Comparison of ENCODE assay signal across 16 mouse cellular contexts in the genomic region with DNA sequence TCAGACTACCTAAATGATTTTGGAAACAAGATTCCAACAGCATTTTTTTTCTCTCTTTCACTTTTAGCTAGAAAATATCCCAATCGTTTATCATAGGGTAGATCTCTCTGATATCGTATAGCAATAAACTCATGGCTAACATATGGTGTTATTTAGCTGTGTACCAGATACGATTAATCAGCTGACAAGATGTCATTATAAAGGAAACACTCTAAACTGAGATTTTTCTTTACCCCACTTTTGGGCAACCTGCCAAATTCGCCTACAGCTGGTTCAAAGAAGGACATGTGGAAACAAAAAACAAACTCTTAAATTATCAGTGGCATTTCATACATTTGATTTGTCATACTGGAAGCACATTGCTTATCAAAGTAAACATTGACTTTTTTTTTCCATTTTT.
DNase-seq lines count a peak whose midpoint lies in the region; ATAC-seq and TF ChIP-seq lines count a peak whose summit lies in the region.
"Had no signal": no experiment of that assay in that cellular context is flagged by ENCODE, and none has a peak within 500 bp of the region (broad histone marks: within the 10 kb centered on the region; RNA-seq: fewer than 3 reads in every experiment).

No protein-coding gene starts in this region.

- no peaks in the 10 kb centered on the region for H3K27me3 ChIP-seq in forebrain, embryonic 14.5 days (replicated peaks; ENCODE audit: control insufficient read depth, insufficient read depth, low read length)
- H3K27me3 ChIP-seq in forebrain, embryonic 12.5 days: no peaks in the 10 kb centered on the region
- H3K27me3 ChIP-seq in lung, embryonic 15.5 days: no peaks in the 10 kb centered on the region
- no peaks in the 10 kb centered on the region for H3K27me3 ChIP-seq in lung, postnatal 0 days (replicated peaks; ENCODE audit: insufficient read depth, low read length)
- H3K27me3 ChIP-seq: heart, embryonic 13.5 days; neural tube, embryonic 13.5 days had no signal

- no peak overlapping the region for H3K9ac ChIP-seq in forebrain, embryonic 14.5 days (ENCODE audit: low read length)
- no peak overlapping the region for H3K9ac ChIP-seq in forebrain, embryonic 12.5 days
- no peak overlapping the region for H3K9ac ChIP-seq in lung, embryonic 15.5 days
- H3K9ac ChIP-seq in lung, postnatal 0 days (replicated peaks; ENCODE audit: low read depth): no peak overlapping the region
- H3K9ac ChIP-seq: heart, embryonic 13.5 days; hindbrain, embryonic 14.5 days; liver, embryonic 14.5 days; neural tube, embryonic 13.5 days had no signal

- TF ChIP-seq EP300 in lung, postnatal 0 days (IDR thresholded peaks at IDR 0.05): no peak

- H3K36me3 ChIP-seq in forebrain, embryonic 14.5 days (ENCODE audit: control insufficient read depth, insufficient read depth, low read length): no peaks in the 10 kb centered on the region
- H3K36me3 ChIP-seq in forebrain, embryonic 12.5 days (replicated peaks): no peaks in the 10 kb centered on the region
- no peaks in the 10 kb centered on the region for H3K36me3 ChIP-seq in lung, embryonic 15.5 days
- H3K36me3 ChIP-seq in lung, postnatal 0 days (ENCODE audit: insufficient read depth, low read length): no peaks in the 10 kb centered on the region
- H3K36me3 ChIP-seq: heart, embryonic 13.5 days; neural tube, embryonic 13.5 days had no signal

- no peaks in the 10 kb centered on the region for H3K9me3 ChIP-seq in forebrain, embryonic 14.5 days (replicated peaks; ENCODE audit: control insufficient read depth, low read length)
- H3K9me3 ChIP-seq in forebrain, embryonic 12.5 days: no peaks in the 10 kb centered on the region
- no peaks in the 10 kb centered on the region for H3K9me3 ChIP-seq in lung, embryonic 15.5 days
- H3K9me3 ChIP-seq in lung, postnatal 0 days (ENCODE audit: low read length): no peaks in the 10 kb centered on the region
- H3K9me3 ChIP-seq: heart, embryonic 13.5 days; neural tube, embryonic 13.5 days had no signal

- H3K4me3 ChIP-seq in forebrain, embryonic 14.5 days (ENCODE audit: low read depth, low read length): no peak overlapping the region
- no peak overlapping the region for H3K4me3 ChIP-seq in forebrain, embryonic 12.5 days (replicated peaks)
- no peak overlapping the region for H3K4me3 ChIP-seq in lung, embryonic 15.5 days
- H3K4me3 ChIP-seq in lung, postnatal 0 days (ENCODE audit: low read depth, low read length): no peak overlapping the region
- H3K4me3 ChIP-seq: heart, embryonic 13.5 days; neural tube, embryonic 13.5 days had no signal

- WGBS in forebrain, embryonic 14.5 days: 66% methylated on average over 4 of the region's 4 CpGs
- 85% methylated on average over 4 of the region's 4 CpGs for WGBS in forebrain, embryonic 12.5 days
- WGBS in lung, embryonic 15.5 days: 39% methylated on average over 4 of the region's 4 CpGs
- WGBS in lung, postnatal 0 days: 48% methylated on average over 4 of the region's 4 CpGs

- ATAC-seq in forebrain, embryonic 14.5 days: peak; percentile 83
- no peak for ATAC-seq in forebrain, embryonic 12.5 days (ENCODE audit: low FRiP score)
- ATAC-seq in lung, embryonic 15.5 days (ENCODE audit: borderline replicate concordance, extremely low read depth, low FRiP score, low TSS enrichment): peak; percentile 42; the same call in 1 of the 2 replicates
- no peak for ATAC-seq in lung, postnatal 0 days
- ATAC-seq in monocyte, adult 5-6 weeks (replicated peaks; ENCODE audit: insufficient number of reproducible peaks, low FRiP score, low TSS enrichment, poor library complexity, severe bottlenecking): no peak
- ATAC-seq: intestine, embryonic 16.5 days had no signal

- no peak overlapping the region for H3K4me2 ChIP-seq in forebrain, embryonic 14.5 days (ENCODE audit: low read length)
- no peak overlapping the region for H3K4me2 ChIP-seq in forebrain, embryonic 12.5 days
- H3K4me2 ChIP-seq in lung, embryonic 15.5 days: no peak overlapping the region
- no peak overlapping the region for H3K4me2 ChIP-seq in lung, postnatal 0 days (replicated peaks; ENCODE audit: low read depth, low read length)
- H3K4me2 ChIP-seq: heart, embryonic 13.5 days; hindbrain, embryonic 14.5 days; neural tube, embryonic 13.5 days had no signal

- no peak for TF ChIP-seq CTCF in lung, postnatal 0 days (IDR thresholded peaks at IDR 0.05)

- H3K4me1 ChIP-seq in forebrain, embryonic 14.5 days (ENCODE audit: control insufficient read depth, insufficient read depth, low read length): no peaks in the 10 kb centered on the region
- no peaks in the 10 kb centered on the region for H3K4me1 ChIP-seq in forebrain, embryonic 12.5 days
- no peaks in the 10 kb centered on the region for H3K4me1 ChIP-seq in lung, embryonic 15.5 days
- no peaks in the 10 kb centered on the region for H3K4me1 ChIP-seq in lung, postnatal 0 days (ENCODE audit: insufficient read depth, low read depth, low read length)
- H3K4me1 ChIP-seq: heart, embryonic 13.5 days; neural tube, embryonic 13.5 days had no signal

- no peak overlapping the region for H3K27ac ChIP-seq in forebrain, embryonic 14.5 days (ENCODE audit: low read depth, low read length)
- no peak overlapping the region for H3K27ac ChIP-seq in forebrain, embryonic 12.5 days
- no peak overlapping the region for H3K27ac ChIP-seq in lung, embryonic 15.5 days
- H3K27ac ChIP-seq in lung, postnatal 0 days (ENCODE audit: low read length): no peak overlapping the region
- H3K27ac ChIP-seq: heart, embryonic 13.5 days; hindbrain, embryonic 14.5 days; liver, embryonic 14.5 days; neural tube, embryonic 13.5 days had no signal

- DNase-seq in forebrain, embryonic 14.5 days (ENCODE audit: low spot score): peak; percentile 82
- no peak for DNase-seq in lung, postnatal 0 days (ENCODE audit: low spot score)
- DNase-seq in brain, adult 2 months (ENCODE audit: low read depth, low spot score): peak; percentile 40
- DNase-seq in mesoderm, embryonic 11.5 days (ENCODE audit: low read depth, low spot score): peak; percentile 6
- DNase-seq: adrenal gland, adult 2 months; B cell, adult 2 months; cerebellum, adult 9-10 months; heart, adult 18-20 months had no signal

Comparison
In these comparisons a context has a peak if more than half of its experiments do, and no peak if none do; other contexts are left out.
1. ATAC-seq: peak in forebrain, embryonic 14.5 days (single experiment) and lung, embryonic 15.5 days (single experiment); none in forebrain, embryonic 12.5 days (single experiment), lung, postnatal 0 days (single experiment) and monocyte, adult 5-6 weeks (single experiment).